Mouse (Mus musculus) urinary bladder, adult 18-20 months (tissue): ENCODE measurements at regions not wholly inside any gene's neighbourhood (a gene's known extent, or its start where the extent isn't known, plus 50 kb on each side); places are given as distances from the start of the nearest gene placed in this dataset.
A peak's percentile ranks its signal among the peaks of the same experiment; 100 is the strongest.

ENCODE experiments used
- DNase-seq, 2 experiments: peaks; one replicate each; pipeline ENCODE4 v3.0.0; 2022; ENCODE audit warnings: low spot score in 2 of 2, mixed read lengths in 2 of 2

DNA sequence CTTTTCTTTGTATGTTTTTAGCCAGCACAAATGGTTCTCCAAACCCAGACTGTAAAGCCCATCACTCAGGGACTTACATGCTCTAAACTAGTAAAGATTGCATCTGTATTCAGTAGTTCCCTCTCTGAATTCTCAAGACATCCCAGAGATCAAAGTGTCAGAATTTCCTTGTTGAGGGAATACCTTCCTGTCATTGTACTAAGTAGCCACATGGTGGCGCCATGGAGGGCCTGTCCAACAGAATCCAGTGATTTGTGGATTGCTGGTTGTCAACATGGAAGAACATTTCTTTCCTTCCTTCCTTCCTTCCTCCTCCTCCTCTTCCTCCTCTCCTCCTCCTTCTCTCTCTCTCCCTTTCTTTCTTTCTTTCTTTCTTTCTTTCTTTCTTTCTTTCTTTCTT, 93.6 kb upstream of the Trpm1 start:
- no peak for DNase-seq

DNA sequence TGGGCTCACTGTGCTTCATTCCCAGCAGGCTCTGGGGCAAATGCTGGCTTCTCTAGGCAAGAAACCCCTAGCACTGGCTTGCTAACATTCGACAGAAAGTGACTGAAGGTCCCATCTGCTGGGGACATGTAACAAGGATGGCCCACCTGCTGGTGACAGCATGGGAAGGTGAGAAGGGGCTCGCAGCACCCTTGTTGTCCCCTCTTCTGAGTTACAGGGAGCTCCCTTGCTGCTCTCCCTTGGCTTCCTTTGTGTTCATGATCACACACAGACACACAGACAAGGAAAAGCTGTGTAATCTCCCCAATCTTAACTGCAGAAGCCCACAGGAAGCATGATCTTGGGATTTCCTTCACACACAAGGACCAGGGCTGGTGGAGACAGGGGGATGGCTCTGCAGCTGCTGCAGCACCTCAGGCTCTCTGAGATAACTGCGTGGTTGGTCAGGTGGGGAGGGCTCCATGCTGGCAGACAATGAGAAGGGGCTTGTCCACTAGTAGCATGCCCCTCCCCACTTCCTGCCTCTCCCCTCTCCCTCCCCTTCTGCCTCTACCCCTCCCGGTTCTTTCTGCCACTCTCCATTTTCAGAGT, 95.3 kb upstream of the Trpm1 start:
- DNase-seq, result no peak

DNA sequence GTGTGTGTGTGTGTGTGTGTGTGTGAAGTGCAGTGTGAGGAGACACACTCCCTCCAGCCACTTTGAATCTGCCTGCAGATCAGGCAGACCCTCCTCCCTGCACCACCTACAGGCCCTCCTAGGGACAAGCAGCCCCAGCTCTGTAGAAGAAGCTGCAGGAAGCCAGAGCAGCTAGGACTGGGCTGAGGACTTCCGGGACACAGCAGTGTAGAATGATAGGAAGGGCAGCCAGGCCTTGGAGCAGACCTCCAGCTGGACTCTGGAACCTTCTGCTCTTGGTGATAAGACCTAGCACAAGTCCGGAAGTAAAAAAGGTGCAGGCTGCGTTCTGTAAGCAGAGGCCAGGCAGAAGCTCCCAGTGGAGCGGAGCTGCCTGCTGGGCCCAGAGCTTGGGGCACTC, 95.8 kb upstream of the Trpm1 start:
- no peak for DNase-seq

DNA sequence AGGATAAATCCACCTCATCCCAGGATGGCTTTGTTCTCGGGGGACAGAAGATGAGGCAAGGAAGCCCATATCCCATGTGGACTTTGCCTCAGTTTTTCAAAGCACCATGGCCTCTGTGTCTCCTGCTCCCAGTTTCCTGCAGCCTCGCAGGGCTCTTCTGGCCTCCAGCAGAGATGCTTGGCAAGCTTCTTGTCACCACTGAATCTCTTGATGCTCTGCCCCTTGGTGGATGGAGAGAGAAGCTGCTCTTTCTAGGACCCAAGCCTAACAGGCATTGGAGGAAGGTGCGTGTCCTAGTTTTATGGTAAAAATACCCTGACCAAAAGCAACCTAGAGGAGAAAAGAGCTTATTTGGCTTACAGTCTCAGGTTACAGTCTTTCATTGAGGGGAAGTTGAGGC, 97.1 kb upstream of the Trpm1 start:
- DNase-seq, result no peak

DNA sequence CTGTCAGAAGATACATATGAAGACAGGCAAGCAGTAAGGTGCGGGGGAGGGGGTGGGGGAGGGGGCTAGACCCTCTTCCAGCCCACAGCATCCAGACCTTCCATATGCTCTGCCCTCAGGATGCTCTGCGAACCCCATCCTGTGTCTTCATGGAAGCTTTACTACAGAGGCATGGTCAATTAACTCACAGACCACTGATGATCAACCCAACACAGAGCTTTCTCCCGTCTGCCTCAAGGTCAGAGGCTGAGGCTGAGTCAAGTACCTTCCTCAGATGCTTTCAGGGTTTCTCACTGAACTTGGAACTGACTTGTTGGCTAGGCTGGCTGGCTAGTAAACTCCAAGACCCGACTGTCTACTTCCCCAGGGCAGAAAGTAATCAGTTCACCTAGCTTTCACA, 98.6 kb upstream of the Trpm1 start:
- DNase-seq, result no peak

DNA sequence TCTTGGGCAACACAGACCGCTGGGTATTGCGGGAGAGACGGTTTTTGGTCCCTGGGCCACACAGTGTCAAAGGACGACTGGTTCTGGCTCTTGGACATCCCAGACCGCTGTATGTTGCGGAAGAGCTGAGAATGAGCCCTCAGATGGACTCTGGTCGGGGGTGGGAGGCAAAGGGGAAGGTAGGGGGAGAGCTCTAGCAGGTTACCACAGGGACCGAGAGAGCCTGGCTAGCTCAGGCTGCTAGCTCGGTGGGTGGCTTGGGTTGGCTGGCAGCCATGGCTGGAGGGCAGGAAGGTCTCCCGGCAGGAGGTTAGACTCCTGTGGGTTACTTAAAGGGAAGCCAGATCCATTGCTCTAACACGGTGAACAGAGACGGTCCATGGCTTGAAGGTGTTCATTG, 99.9 kb upstream of the Trpm1 start:
- no peak for DNase-seq

DNA sequence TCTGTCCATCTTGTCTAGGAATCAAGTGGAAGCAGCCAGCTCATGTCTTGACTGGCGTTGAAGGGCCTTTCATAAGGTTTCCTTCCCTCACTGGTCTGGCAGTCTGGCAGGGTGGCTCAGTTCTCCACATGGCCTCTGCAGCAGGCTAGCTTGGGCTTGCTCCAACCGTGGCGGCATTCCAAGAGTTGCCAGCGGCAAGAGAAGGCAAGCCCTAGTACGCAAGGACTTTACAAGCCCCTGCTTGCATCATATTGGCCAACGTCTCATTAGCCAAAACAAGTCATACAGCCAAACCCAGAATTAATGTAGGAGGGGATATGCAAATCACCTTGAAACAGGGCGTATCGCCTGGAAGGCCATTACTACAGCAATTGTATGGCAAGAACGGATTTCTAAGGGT, 101.2 kb upstream of the Trpm1 start:
- peak; percentile 75 to 76 for DNase-seq

DNA sequence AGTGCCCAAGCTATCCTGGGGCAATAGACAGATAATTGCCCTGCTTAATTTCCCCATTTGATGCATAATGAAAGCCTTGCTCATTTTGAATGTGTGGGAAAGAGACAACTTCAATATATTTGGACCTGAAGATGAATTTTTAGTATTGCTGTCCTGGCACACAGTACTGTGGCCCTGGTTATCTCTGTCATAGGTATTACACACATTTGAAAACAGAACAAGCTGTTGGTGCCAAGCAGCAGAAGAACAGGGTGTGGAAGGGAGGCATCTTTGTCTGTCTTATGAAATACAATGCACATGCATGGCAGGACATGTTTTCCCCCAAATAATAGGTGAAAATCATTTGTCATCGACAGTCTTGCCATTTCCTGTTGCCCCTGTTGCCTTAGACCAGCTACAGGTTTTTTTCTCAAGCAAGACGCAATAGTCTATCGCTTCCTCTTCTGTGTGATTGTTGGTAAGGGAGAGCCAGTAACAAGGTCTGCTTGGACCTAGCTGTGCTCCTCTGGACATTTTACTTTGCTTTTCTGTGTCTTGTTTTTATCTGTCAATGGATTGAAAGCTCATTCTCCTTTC, 102.7 kb upstream of the Trpm1 start:
- no peak for DNase-seq

DNA sequence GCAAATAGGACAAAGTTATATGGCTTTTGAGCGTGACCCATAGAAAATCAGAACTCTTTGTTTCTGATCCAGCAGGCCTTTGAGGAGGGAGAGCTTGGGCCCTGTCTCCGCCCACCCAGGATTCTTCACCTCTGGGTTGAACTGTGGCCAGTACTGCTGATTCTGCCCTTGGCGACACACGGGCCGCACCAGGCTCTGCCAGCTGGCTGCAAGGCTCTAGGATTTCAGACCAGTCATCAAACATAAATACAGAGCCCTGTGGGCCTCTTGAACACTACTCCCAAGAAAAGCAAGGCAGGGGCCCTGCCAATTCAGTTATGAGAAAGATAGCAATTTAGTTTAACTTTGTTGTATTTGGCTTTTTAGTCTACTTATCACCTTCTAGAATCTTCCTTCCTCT, 103.4 kb upstream of the Trpm1 start:
- no peak for DNase-seq

DNA sequence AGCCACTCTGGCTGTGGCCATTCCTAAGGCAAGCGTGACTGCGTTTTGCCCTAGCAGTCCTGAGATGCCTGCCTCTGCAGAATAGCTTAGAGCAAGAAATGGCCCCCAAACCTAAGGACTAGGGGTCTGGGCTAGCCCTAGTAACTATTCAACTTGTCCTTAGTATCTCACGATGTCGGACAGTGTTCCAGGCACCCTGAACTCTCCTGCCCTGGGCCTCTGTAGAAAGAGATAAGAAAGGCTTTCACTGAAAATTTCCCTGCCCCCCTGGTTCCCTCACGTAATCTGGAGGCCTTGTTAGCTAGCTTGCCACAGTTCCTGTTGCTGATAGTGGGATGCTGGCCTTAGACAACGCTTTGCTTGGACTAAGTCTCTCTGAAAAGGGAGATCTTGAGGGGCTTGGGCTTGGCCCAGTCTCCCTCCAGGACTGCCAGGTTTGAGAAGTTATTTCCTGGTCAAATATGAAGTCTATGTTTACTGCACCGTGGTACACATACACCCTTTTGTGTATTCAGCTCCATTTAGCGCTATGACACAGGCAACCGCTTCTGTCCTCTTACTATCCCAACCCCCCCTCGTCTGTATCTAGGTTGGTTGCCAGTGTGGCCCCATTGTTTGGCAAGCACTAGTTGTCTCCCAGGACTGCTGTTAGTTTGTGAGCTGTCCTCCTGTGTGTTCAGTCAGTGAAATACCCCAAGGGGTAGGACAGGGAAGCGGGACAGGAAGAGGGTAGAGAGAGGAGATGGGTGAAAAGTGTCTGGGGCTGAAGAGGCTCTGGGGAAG, 104.3 kb upstream of the Trpm1 start:
- no peak for DNase-seq

DNA sequence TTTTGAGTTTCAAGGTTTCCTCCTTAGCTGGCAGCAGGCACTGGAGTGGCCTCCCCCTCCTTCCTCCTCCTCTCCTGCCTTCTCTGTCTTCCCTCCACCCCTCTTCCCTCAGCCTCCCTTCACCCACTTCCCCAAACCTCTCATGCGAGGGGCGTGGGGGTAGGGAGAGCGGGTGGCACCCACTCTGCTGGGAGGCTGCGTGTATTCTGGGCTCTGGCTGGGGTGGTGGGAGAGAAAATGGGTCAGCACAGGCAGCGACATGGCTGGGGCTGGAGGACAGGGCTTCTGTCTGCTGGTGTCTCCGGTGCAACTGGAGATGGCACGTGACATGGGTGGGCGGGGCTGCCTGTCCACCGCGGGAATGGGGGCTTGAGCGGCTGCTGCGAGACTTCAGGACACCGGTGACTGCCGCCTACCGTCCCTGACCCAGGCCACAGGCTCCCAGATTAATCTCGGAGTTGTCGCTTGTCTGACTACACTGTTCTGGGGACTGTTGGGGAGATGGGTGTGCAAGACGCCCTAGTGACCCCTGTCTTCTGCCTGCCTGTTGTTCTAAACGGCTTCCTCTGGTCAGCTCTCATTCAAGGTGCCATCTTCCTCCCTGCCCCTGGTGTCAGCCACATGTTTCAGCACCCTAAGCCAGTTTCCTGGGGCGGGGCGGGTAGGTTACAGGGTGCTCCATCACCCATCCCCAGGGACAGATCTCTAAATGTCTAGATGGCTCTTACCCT, 105.0 kb upstream of the Trpm1 start:
- DNase-seq, result peak in 1 of 2 experiments; percentile 19

DNA sequence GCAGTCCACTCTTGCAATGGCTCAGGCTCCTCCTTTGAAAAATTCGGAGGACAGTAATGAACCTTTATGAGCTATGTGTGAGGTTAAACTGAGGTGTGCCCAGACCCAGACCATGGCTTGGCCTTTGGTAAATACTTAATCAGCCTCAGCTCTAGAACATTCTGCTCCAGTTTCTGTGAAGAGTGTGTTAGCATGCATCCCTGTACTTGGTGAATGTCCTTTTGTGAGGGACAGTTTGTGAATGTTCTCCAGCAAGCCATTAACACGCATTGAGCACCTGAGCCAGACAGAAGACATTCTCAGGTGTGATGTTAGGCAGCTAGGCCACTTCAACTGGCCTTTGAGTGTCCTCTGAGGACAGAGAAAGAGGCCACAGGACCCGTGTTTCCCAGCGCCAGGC, 105.8 kb upstream of the Trpm1 start:
- no peak for DNase-seq

DNA sequence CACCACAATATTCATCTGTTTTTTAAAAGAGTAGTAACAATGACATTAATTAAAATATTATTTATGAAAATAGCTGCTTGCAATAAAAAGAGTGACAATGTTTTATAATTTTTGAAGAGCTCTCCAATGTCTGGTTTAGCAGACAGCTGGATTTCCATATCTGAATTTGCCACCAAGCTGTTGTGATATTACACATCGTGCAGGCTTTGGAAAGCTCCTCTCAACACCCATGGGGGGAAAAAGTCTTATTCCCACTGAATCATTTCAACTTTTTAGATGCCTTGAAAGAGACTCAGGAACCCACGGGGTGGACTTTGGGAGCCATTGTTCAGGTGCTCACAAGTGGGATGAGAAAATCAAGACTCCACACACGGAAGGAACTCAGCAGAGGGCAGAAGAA, 106.6 kb upstream of the Klf13 start:
- no peak for DNase-seq

DNA sequence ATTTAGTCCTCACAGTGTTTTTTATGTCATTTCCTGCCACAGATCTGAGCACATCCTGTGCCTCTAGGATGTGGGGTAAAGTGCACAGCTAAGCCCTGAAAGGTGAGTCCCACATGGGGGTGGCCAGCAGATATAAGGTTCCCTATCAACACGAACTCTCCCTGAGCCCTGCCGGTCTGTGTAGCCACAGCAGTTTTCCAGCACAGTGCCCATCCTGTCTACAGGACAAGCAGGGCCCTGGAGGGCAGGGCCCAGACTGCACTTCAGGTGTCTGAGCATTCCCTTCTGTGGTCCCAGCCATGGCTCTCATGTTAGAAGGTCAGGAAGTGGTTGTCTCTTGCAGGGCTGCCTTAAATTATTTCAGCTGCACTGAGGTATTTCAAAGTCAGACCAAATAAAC, 104.3 kb upstream of the Klf13 start:
- no peak for DNase-seq

DNA sequence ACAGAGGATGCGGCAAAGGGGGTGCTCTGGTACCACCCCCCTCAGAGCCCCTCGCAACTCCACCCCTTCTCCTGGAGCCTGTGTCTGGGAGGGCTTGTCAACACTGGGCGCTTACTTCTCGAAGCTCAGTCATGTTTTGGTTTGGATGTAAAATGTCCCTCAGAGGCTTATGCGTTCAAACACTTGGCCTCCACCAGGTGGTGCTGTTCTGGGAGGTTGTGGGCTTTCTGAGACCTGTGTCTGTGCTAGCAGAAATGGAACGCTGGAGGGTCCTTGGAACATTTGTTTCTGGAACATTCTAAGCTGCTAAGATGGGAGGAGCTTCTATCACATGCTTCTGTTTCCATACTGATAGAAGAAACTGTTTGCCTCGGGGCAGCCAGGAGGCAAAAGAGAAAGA, 102.6 kb upstream of the Klf13 start:
- no peak for DNase-seq

DNA sequence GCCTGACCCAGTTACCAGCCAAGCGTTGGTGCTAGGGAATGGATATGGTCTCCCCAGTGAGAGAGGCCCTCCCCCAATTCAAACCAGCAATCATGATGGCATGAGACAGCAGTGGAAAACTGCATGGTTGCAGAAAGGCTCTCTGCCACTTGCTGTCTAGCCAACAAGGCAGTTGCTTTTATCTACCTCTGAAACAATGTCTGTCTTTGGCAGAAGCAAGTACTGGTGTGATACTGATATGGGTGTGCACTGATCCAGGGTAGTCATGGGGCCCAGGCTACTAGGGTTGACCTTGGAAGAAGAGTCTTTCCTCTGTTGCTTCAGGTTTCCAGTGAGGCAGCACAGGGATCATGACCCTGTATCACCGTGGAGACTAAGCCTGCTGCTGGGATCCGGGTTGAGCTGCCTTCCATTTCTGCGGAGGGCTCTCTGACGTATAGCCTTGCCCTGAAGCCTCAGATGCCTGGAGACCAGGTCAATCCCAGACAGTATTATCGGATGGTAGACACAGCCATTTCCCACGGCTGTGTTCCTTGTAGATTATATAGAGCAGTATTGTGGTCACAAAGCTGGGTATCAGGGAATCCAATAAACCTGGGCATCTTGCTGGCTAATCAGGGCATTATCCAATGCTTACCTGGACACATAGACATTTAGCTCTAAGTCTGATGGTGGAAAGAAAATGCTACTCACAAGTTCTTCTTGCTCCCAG, 101.5 kb upstream of the Klf13 start:
- no peak for DNase-seq

DNA sequence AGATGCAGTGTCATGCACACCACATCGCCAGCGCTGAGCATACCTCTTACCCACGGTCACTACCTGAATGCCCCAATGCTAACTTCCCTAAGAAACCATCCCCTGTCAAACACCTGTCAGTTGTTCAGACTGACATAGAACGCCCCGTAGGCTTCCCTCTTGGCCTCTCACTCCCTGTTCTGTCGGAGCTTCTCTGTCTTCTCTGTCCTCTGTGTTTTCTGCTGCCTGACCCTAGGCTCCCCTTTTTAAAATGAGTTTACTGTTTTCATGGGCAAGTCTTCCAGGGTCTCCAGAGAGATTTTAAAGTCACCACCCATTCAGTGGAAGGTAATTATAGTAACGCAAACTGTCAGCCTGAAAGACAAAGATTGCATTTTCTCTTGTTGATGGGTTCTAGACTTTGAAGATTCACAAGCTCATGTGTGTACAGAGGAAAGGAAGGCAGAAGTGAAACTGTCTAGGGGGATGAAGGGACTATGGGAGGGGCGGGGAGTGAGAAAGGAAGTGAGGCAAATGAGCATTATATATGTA, 99.1 kb upstream of the Klf13 start:
- DNase-seq, result no peak

DNA sequence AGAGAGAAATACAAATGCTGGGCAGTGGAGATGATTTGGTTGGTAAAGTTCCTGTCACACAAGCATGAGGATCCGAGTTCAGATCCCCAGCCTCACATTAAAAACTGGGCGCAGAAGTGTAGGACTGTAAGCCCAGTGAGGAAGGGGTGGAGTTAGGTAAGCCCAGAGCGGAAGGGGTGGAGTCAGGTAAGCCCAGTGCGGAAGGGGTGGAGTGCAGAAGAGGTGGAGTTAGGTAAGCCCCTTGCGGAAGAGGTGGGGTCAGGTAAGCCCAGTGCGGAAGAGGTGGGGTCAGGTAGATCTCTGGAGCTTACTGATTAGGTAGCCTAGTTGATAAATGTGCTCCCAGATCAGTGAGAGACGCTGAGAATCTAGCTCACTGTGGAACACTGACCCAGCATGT, 97.4 kb upstream of the Klf13 start:
- DNase-seq, result no peak

DNA sequence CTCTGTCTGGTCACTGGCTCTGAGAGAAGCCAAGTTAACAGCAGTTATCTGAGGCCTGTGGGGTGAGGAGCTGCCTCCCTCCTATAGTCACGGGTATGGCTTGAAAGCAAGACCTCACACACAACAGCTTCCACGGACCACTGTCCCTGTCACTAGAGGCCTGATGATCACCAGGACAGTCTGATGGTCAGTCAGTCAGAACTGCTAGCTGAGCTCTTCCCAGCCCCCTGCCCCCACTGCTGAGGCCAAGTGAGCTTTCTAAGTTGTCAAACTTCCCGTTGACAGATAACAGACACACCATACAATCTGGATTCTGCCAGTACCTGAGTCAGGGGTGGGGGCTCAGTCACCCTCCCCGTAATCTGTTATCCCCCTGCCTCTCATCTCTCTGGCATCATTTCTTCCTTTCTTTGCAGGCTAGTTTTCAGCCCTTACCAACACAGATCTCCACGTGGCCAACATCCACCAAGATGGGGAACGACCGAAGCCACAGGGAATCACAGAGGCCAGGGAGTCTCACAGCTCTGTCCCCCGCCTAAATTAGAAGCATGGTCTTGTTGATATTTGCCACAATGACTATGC, 96.4 kb upstream of the Klf13 start:
- no peak for DNase-seq

DNA sequence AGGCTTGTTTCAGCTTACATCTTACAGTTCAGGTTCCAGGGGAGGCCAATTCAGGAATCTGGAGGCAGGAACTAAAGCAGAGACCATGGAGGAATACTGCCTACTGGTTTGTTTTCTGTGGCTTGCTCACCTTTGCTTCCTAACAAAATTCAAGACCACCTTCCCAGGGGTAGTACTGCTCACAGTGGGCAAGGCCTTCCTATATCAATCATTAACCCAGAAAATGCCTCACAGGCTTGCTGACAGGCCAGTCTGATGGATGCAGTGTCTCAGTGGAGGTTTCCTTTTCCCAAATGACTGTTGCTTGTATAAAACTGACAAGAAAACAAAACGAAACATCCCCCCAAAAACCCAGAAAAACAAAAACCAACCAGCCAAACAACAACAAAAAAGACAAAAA, 95.8 kb upstream of the Klf13 start:
- no peak for DNase-seq

DNA sequence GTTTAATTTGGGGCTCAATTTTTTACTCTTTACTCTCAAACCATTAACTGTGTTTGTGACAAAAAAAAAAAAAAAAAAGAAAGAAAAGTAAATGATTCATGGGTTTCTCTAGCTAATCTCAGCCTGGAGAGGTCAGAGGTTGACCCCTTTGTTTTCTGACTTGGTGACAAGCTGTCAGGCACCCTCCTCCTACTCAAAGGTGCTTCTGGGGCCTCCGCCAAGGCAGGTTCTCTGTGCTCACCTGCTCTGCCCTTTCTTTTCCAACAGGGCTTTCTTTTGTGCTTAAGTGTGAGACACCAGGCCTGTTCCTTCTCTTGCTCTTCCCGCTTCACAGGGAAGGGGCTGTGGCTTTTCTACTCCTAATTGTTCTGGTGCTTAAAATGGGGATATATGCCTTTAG, 94.7 kb upstream of the Klf13 start:
- DNase-seq, result no peak
